Mouse (Mus musculus) embryo, embryonic 9.5 days (tissue): ENCODE results near the gene G3bp1.
A peak's percentile ranks its signal among the peaks of the same experiment; 100 is the strongest.

Experiments
- DNase-seq: peaks from one replicate; pipeline ENCODE4 v3.0.0-alpha.2; 2017; ENCODE audit errors: extremely low spot score

G3bp1 gene

DNA sequence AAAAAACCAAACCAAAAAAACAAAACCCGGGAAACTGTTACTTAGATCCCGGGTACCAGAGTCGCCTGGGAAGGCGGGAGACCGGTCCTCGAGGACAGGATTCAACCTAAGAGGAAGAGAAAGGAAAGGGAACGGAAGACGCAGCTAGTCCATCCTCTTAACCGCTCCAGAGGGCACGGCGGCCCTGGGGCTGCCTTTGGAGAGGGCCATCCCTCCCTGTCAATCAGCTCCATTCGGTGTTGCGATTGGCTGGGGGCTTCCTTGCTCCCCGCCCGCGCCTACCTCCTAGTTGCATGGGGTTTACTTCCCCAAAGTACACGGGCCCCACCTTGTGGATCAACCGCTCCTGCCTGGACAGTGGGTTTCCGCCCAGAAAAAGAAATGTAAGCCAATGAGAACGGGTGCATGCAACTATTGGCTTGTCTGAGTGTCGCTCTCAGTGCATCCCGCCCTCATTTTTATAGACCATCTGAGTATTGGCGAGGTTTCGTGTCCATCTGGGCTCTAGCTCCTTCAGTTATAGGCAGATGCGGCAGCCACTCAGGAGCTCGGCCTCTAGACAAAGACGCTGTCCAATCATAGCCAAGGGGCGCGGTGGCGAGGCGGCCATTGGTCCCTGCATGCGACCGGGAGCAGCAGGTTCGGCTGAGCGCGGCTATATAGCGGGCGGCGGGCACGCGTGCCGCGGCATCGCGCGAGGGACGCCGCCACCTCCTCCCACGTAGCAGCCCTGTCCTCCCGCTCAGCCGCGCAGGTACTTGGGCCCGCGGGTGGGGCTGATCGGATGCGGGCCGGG, at the start of gene G3bp1:
Gene G3bp1, plus strand, starts transcription at position 638 of the 796 bp plus-strand sequence.
- DNase-seq = peak; percentile 98

DNA sequence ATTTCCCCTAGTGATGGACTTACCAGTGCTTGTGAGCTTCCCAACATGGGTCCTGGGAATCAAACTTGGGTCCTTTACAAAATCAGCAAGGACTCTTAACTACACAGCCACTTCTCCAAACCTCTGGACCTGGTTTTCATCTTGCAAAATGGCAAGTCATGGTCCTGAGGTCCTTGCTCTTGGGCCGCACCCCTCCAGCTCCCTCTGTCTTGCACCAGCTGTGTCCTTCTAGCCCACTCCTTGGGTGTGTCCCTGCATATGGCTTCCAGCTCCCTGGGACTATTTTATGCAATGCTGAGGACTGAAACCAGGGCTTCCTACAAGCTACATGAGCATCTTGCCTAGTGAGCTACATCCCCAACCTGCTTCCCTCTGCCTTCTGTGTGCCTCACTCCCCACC, 46.5 kb upstream of the G3bp1 start, which contains the start of gene Sparc:
Gene Sparc, minus strand, starts transcription at position 206 of the 400 bp plus-strand sequence.
- no peak for DNase-seq

DNA sequence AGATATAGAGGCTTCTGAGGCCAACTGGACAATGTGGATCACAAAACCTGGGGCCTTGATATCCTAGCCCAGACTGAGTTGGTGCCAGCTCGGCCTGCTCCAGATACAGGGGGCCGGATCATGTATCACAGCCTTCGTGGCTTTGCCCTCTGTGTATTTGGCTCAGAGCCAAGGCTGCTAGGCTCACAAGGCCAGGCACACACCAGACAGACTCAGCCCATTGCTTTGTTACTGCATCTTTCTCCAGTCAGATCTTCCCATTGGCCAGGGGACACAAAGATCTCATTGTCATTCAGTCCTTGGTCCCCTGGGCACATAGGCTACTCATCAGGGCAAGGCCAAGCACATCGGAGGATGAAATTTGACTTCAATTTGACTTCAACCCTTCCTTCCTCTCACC, 45.7 kb upstream of the G3bp1 start:
- no peak for DNase-seq

DNA sequence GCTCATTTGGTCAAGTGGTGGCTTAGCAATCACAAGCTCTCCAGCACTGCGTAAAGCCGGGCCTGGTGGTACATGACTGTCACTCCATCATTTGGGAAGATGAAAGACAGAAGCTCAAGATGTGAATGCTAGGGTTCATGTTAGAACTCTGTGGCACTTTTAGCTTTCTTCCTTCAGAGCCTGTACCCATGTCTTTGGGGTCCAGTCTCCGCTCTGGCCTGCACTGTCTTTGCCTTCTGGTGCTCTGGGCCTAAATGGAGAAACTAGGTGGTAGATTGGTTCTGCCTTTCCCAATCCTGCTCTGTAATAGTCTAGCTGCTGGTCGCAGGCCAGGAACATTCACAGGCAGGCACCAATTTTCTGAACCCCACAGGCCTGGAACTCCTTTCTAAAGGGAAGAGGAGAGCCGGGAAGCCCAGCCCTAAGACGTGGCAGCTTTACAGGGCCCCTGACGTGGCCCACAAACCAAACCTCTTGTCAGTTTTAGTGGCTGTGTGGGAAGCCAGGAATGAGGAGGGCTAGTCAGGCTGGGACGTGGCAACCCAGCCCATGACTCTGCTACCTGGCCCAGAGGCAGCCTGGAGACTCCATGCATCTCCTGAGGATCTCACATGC, 44.6 kb upstream of the G3bp1 start:
- no peak for DNase-seq

DNA sequence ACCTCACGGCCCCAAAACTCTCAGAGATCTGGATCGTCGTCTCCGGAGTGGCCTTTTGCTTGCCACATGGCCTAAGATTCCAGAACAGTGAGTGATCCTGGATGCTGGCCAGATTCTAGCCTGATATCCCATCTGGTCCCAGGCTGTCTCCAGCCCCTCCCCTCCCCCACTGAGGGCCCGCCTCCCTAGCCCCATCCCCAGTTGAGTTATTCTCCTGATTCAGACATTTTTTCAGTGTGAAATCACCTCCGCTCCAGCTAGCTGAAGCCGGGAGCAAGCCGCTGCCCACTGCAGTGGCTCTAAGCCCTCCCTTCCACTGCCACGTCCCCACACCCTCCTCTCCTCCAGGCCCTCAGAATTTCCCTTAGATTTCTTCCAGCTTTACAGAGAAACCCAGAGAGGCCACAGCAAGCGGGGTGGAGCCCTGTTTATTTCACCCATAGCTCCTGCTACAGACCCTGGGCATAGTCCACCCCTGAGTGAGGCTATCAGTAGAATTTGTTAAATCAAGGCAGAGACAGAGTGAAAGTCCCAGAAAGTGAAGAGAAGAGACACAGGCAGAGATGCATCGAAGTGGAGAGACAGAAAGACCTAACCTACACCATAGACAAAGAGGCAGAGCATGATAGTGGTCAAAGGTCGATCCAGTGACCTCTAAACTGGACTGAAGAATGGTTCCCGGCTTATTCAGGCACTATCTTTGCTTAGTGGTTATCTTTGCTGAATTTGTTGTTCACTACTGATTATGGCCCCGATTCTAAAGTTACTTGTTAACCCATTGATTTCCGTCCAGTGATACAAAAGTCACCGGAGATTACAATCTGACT, 41.1 kb upstream of the G3bp1 start:
- DNase-seq = peak; percentile 79

DNA sequence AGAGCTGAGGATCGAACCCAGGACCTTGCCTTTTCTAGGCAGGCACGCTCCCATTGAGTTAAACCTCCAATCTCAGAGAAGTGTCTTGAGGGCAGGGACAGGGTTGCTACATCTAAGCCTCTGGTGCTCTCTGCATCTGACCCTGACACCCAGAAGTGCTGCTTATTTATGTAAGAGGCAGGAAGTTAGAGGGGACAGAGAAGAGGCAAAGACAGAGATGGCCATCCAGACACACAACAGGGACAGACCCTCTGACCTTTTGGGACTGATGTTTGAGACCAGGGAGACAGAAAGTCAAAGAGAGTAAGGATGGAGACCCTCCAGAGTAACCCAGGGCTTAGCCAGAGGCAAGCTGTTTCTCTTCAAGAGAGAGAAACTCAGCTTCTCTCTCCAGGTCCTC, 39.5 kb upstream of the G3bp1 start:
- DNase-seq = no peak

DNA sequence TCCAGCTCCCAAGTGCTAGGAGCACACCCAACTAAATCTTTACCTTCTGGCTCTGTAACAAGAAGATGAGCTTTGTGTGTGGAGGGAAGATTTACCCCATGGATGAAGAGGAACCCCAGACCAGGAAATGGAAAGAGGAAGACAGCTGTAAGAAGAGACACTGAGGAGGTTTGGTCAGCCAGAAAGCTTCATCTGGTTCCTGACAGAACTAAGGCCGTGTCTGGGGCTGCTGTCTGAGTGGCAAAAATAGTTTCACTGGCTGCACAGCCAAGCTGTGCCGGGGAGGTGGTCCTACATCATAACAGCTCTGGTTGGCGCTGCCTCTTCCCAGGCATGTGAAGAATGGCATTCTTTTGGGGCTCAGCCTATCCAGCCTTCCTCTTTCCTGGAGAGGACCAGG, 36.5 kb upstream of the G3bp1 start:
- no peak for DNase-seq

DNA sequence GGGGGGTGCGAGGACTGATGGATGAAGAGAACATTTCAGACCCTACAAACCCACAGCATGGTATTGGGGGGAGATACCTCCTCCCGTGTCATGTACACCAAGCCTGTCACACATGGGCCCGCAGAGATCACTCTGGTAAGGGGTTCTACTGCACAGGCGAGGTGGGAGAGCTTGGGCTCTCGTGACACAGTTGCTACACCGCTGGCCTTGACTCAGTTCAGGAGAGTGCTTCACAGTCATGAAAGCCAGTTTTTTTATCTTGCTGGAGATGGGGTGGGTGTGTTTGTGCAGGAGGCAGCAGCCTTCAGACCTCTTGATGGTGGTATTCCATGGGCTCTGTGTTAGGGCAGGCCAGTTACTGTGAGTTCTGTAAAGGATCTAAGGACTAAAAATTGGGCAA, 33.4 kb upstream of the G3bp1 start:
- no peak for DNase-seq

DNA sequence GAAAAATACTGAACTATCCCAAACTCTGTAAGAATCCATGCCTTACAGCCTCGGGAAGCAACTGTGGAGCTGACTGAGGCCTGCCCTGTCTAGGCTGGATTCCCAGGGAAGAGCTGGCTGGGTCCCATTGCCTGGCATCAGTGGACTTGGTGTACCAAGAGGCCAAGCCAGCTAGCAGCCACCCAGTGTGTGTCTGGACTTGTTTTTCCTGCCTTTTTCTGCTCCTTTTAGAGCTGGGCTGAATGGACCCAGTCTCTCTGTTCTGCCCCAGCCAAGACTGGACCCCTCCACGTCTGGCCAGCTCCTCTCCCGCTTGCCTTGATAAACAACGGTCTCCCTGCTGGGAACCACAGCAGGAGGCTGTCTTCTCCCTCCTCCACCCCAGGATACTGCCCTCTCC, 31.5 kb upstream of the G3bp1 start:
- DNase-seq = no peak

DNA sequence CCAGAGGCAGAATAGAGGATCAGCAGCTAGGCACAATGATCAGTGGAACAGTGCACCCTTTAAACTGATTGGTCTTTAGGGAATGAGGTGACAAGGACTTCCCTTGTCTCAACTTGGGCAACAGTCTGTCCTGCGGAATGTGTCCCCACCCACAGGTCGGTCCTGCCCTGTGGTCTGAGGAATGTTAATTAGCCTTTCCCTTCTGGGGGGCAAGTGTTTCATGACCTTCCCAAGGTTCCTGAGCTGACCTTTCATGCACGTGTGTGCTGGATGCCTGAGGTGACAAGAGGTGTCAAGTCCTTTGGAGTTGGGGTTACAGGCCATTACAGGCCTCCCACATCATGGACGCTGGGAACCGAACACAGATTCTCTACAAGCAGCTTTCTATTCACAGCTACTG, 29.8 kb upstream of the G3bp1 start:
- DNase-seq = no peak

DNA sequence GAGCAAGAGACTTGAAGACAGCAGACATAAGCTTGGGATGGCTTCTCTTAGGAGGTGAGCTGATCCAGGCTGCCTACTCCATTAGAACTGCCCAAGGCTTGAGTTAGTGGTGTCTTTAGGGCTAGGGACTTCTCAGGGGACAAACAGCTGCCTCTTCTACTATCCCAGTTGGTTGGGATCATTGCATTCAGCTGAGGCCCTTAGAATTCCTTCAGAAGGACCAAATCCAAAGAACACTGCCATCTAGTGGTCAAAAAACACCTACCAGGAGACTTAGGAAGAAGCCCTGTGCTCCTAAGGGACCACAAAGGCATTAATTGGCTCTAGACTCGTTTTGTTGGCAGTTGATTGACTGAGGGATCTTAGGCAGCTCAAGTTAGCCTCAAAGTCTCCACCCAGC, 24.7 kb upstream of the G3bp1 start:
- DNase-seq = peak; percentile 64

DNA sequence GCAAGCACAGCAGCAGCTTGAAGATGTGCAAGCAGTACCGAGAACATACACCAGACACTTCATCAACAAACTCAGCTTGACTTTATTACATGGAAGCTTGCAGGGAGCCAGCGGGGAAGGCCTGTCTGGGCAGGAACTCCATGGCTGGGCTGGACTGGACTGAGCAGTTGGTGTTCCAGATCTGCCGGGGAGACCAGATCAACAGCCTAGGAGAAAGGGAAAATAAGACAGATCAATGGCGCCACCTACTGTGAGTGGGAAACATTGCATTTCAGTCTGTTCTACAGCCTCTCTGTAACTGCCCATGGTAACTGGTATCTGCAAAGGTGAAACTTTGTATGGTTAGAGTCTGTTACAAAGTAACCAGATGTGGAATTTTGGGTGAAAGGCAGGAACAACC, 22.9 kb upstream of the G3bp1 start:
- DNase-seq = peak; percentile 80

DNA sequence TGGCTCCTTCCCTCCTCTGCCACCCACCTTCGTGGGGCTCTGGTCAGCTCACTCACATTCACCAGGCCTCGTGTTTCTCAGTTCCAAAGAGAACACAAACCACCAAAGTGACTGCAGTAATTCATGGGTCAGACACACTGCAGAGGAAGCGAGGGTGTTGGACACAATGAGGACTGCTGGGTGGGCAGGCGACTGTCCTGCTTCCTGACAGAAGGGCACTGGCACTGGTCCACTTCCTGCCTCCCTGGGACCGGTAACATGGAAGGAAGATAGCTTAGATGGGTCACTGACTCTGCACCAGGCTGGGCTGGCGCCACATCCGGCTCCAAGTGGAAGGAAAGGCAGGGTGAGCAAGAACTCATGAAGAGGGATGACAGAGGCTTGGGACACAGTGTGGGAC, 20.0 kb upstream of the G3bp1 start:
- DNase-seq = no peak

DNA sequence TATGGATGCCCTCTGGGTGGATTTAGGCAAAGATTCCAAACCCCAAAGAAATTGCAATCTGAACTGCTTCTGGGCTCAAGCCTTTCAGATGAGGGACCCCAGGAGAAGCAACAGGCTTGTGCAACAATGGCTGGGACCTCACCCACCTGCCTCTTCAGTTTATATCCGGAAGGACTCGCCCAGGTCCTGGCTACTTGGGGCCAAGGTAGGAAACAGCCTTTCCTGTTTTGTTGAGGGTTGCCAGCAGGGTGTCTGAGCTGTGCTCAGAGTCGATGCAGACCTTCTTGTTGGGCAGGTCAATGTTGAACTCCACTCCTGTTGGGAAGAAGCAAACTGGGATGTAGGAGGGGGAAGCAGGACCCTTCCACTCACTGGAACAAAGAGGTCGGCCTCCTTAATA, 19.2 kb upstream of the G3bp1 start:
- no peak for DNase-seq

DNA sequence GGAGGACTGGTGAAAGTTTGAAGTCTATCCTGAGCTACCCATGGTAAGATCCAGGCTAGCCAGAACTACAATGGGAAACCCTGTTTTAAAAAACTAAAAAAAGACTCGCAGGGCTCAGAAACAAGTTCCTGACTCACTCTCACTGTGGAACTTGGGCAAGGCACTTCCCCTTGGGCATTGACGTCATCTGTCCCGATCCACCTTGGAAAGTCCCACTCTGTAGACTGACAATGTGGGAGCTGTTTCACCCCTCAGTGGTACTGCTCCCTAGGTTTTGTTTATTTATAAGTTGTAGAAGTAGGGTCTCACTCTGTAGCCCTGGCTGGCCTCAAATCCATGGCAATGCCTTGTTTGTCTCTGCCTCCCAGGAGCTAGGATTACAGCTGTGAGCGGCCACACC, 15.8 kb upstream of the G3bp1 start:
- no peak for DNase-seq

DNA sequence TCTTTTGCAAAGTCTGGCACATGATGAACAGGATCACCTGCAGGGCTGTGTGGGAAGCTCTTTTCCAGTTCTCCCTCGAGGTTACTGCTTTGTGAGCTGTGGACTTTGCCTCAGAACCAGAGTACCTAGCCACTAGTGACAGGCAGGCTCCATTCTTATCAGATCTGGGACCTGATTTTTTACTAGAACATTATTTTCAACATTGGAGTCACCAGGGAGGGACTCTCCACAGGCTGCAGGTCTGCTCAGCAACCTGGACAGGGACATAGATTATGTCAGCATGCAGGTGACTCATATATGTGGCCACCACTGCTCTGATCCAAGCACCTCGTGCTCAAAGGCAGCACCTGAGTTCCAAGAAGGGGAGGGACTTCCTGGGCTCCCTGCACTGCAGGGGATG, 14.3 kb upstream of the G3bp1 start:
- DNase-seq = no peak

DNA sequence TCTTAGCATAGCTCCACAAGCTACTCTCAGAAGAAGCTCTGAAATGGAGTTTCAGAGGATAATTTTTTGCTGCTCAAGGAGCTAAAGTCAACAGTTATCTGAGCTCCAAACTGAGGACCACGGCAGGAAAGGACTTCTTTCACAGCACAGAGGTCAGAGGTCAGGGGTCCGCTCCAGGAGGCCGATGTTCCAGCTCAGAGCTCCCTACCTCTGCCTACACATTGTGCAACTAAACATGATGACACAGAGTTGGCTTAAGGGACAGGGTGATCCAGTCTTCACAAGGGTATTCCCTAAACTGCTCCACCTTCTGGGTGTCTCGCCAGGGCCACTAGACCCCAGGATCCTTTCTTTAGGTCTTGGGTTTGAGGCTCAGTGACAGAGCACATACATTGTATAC, 11.0 kb upstream of the G3bp1 start:
- DNase-seq = no peak

DNA sequence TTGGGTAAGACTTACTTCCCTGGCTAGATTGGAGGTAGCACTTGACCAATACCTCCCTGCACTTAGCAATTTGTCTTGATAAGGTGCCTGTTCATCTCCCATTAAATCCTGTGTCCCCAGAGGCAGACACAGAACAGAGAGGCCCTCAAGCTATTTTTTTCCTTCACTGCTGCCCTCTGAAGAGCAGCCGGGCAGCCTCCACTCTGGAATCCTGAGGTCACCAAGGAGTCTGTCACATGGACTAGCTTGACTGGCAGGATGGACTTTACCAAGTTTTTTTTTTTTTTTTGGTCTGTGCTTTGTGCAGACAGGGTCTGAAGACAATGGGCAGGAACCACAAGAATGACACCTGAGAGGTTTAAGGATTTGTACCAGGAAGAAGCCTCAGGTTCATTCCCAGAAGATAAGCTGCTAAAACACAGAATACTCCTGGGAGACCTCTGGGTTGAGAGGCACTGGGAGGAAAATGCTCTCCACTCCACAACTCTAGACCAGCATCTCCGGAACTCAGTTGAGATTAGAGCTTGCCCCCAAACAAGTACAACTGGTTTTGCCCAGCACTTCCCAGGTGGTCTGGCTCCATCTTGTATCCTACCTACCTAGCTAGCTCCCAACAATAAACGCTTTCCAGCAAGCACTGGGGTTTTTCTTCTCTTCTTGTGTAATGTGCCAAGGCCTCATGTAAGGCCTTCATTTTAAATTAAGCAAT, 9.5 kb upstream of the G3bp1 start:
- peak; percentile 29 for DNase-seq

DNA sequence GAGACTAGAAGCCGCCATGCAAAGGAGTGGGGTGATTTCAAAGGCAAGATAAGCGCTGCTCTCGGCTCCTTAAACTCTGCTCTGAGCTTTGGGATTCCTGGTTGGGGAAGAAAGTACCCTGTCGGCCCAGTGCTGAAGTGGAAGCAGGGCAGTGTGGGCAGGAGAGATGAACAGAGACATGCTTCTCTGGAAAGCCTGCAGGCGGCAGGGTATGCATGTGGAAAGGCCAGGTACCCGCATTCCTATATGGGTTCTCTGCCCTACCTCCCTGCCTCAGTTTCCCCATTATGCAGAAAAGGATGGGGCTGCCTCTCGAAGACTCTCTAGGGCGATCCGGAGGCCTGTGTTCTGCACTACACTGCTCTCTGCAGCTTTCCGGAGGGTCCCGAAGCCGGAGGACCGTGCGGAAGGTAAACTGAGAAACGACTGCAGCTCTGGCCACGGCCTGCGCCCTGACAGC, 8.9 kb upstream of the G3bp1 start:
- DNase-seq = no peak

DNA sequence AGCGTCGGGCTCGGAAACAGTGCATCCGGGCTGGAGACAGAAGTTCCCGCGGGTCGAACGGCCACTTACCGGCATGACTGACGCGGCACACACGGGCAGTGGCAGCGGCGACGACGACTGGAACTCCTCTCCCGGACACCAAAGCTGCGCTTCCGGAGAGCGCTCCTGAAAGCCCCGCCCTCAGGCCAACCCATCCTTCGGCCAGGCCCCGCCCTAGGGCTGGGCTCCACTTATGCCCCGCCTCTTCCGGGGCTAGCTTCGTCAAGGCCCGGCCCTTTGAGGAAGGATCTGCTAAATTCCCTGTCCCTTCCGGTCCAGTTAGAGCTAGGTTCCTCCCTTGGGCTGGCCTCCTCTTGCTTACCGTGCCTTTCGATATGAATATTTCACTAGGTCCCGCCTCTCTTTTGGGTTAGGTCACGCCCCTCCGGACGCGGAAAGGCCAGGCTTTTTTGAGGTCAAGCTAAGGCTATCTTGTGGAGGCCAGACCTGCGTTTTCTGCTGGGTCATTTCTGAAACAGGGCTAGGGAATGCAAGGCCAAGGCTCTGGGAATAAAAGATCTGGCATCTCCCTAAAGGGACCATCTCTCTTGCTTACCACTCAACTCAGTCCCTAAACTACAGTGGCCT, 8.4 kb upstream of the G3bp1 start, which contains the start of gene Atox1:
Gene Atox1, minus strand, starts transcription at position 221 of the 627 bp plus-strand sequence.
- peak; percentile 95 for DNase-seq

DNA sequence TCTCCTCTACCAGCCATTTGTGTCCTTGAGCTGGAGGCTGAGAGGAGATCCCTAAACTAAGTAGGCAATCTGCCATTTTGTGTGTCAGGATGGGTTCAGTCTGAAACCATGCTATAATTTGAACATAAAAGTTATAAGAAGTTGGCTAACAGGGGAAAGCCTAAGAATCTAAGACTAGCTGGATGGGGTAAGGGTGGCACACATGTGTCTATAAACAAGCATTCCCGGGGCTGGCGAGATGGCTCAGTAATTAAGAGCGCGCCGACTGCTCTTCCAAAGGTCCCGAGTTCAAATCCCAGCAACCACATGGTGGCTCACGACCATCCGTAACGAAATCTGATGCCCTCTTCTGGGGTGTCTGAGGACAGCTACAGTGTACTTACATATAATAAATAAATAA, 7.3 kb upstream of the G3bp1 start:
- no peak for DNase-seq
